Mouse (Mus musculus): ENCODE results near the gene Slc35d2. TPM values are rescaled to one million over a fixed set of nuclear protein-coding genes. Genes with fewer than 3 reads are reported as not detected.
"Not testable (repeated sequence)": the region's sequence is repeated elsewhere in the genome, so short reads cannot be mapped to it uniquely, and the experiment has no call there.

Slc35d2 gene
- total RNA-seq, 2 experiments from 2014 or later: 0.90 to 1.9 TPM

GRCm38 (mm10) chr13:64077591-64077990 lies 51.6 kb downstream of the Slc35d2 start:
- intact Hi-C loops (cut with DNase I): no loop called here
- DNase-seq (ENCODE audit: low spot score in 2 of 2): no peak

DNA sequence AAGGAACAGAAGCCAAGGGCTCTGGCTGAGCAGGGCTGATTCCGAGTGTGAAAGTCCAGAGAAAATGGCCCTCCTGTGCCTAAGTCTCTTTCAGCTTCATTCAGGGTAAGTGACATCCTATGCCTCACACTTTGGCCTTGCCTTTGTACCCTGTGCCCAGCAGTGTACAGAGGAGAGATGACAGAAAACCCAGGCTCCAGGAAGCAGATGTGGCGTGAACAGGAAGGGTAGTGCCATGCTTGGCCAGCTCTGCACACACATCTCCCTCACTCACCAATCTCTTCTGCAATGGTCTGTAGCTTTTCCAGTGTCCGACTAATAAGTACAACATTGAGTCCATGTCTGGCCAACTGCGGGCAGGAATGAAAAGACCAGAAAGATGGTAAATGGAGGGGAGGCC lies 53.1 kb downstream of the Slc35d2 start:
- DNase-seq (ENCODE audit: low spot score in 2 of 2): no peak
- intact Hi-C loops (cut with DNase I): no loop called here

- no peak for DNase-seq (ENCODE audit: low spot score in 2 of 2)
- intact Hi-C loops (cut with DNase I): no loop called here
Measured at GRCm38 (mm10) chr13:64066653-64067052, 62.5 kb downstream of the Slc35d2 start.

DNA sequence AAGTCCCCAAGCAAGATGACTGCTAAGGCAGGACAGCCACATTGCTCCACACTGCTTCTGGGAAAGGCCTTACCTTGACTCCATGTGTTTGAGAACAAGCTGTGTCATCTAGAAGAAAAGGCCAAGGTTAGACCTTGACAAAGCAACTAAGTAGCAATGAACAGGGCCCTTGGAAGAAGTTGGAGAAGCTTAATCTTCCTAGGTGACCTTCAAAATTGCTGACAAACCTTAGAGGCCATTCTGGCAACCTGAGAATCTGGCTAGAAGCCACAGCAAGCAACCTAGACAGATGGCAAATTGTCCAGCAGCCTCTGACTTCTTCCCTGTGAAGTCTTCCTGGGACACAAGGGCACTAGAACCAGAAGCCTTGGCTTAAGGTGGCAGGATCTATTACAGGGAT lies 64.9 kb downstream of the Slc35d2 start:
- intact Hi-C loops (cut with DNase I): no loop called here
- no peak for DNase-seq (ENCODE audit: low spot score in 2 of 2)

- intact Hi-C loops (cut with DNase I): no loop called here
- no peak for DNase-seq (ENCODE audit: low spot score in 2 of 2)
Measured at GRCm38 (mm10) chr13:64060935-64061506, 68.1 kb downstream of the Slc35d2 start.

- no peak for DNase-seq (ENCODE audit: low spot score in 2 of 2)
- intact Hi-C loops (cut with DNase I): no loop called here
Measured at GRCm38 (mm10) chr13:64053959-64054358, 75.2 kb downstream of the Slc35d2 start.

DNA sequence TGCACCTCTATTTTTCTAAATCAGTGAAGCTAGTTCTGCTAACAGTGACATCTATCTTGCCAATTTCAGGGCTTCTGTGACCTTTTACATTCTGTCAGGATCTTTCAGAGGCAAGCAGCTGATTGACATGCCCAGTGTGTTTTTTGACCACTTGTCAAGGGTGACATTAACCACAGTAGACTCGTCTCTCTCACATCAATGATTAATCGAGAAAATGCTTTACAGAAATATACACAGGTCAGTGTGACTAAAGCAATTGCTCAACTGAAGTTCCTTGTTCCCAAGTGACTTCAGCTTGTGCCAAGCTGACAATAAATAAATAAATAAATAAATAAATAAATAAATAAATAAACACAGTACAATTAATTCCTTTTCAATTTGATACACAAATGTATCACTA lies 76.9 kb downstream of the Slc35d2 start:
- DNase-seq (ENCODE audit: low spot score in 2 of 2); intact Hi-C loops (cut with DNase I): not testable (repeated sequence)

DNA sequence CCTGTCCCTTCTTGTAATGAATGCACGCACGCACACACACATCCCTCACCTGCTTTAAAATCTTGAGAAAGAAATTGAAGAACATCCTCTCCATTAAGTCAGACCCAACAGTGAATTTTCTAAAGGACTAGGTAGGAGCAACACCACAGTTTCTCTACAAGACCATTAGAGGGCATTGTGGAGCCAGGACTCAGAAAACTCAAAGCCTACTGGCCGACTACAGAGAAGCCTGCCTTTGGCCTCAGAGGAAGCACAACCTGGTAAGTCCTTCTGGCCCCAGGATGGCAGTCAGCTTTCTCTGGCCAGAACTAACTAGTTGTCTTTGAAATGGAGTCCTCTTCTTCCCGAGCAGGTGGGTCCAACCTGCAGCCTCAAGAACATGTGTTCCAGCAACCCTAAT lies 78.3 kb downstream of the Slc35d2 start:
- intact Hi-C loops (cut with DNase I): no loop called here
- DNase-seq (ENCODE audit: low spot score in 2 of 2): no peak

DNA sequence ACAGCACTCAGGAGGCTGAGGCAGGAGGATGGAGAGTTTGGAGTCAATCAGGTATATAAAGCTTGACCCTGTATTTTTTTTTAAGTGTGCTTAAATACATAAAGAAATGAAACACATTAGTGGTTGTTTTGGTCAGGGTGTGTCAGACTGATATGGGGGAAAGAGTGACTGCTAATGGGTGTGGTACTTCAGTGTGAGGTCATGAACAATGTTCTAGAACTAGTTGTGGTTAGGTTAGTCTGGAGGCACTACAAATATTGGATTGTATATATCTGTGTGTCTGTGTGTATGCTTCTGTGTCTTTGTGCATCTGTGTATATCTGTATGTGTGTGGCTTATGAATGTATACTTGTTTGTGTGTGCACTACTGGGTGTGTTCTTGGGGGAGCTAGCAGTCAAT lies 79.6 kb downstream of the Slc35d2 start:
- DNase-seq (ENCODE audit: low spot score in 2 of 2): no peak
- intact Hi-C loops (cut with DNase I): no loop called here

DNA sequence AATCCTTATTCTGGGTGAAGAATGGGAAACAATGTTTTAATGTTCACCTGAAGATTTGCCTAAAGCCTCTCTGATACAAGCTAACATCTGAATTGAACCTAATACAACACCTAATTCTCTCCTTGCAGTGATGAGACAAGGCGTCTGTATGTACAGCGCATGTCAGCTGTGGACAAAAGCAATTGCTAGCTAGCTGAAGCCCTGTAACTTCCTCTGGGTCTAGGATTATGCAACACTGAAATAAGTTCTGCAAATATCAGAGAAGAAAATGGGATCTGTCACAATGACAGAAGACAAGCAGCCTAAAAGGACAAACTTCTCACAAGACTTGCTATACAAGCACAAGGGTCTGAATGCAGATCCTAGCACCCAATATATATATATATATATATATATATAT lies 80.7 kb downstream of the Slc35d2 start:
- intact Hi-C loops (cut with DNase I): no loop called here
- DNase-seq (ENCODE audit: low spot score in 2 of 2): no peak

Other genes with a start within 250 kb of the Slc35d2 start
- gene Hsd17b3, start 40.1 kb downstream of the Slc35d2 start, total RNA-seq (2021): not detected
- 10 to 100 TPM; 13.4 to 14.4 TPM for gene Zfp367, start 23.8 kb upstream of the Slc35d2 start, total RNA-seq (2021)
- 100 to 1,000 TPM; 158 to 167 TPM for gene Habp4, start 32.5 kb upstream of the Slc35d2 start, total RNA-seq (2021)
- 1 to 10 TPM; 4.6 to 6.0 TPM for gene Cdc14b, start 145.9 kb upstream of the Slc35d2 start, total RNA-seq (2021)
- 10 to 100 TPM; 10.5 to 15.0 TPM for gene Aaed1, start 183.3 kb upstream of the Slc35d2 start, total RNA-seq (2021)
- gene Ctsl, start 241.5 kb upstream of the Slc35d2 start, total RNA-seq (2021): 100 to 1,000 TPM; 179 to 186 TPM